Mouse (Mus musculus) heart, adult 11 months (tissue): ENCODE results near the gene Kdelc2.

ENCODE experiments used
- DNase-seq: peaks from one replicate; pipeline ENCODE4 v3.0.0; 2022

Gene Kdelc2

GRCm38 (mm10) chr9:53389109-53389508 is 5.3 kb downstream of the Kdelc2 start:
- no peak for DNase-seq

GRCm38 (mm10) chr9:53390136-53390535 is 6.3 kb downstream of the Kdelc2 start:
- no peak for DNase-seq

DNA sequence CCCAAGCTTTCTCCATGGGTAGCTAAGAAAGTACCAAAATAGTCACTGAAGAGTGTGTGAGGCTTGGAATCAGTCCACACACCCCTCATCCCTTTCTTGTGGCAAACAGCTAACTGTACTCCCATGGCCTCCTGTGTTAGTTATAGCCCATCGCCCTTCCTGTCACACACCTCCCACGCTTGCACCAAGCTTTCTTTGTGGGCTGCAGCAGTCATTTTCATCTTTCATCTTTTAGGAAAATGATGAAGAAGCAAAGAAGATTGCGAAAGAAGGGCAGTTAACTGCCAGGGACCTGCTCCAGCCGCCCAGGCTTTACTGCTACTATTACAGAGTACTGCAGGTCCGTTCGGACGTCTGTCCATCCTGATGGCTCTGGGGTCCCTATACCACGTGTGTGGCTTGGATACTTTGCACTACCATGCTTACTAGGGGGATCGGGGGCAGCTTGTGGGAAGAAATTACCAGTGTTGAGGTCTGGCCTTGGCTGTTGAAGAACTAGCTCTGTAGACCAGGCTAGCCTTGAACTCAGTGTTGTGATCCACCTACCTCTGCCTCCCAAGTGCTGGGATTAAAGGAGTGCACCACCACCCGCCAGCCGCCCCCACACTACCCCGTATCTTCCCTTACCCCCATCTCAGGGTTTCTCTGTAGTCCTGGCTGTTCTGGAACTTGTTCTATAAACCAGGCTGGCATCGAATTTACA is 14.0 kb downstream of the Kdelc2 start:
- DNase-seq: peak; percentile 89

DNA sequence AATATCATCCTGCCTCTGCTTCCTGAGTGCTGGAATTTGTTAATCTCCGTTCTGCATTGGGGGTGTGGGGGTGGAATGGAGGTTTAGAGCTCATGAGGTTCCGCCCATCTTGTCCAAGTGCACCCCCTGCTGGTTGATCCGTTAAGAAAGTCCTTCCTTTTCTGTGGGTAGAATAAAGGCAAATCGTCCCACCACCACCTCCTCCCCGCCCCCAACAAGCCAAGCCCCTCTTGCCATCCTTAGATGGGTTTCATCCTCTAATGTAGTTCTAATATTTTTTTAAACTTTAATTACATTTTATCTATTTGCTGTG is 14.5 kb downstream of the Kdelc2 start:
- peak; percentile 85 for DNase-seq

- peak; percentile 42 for DNase-seq
Observed at GRCm38 (mm10) chr9:53399537-53399936, 15.7 kb downstream of the Kdelc2 start.

DNA sequence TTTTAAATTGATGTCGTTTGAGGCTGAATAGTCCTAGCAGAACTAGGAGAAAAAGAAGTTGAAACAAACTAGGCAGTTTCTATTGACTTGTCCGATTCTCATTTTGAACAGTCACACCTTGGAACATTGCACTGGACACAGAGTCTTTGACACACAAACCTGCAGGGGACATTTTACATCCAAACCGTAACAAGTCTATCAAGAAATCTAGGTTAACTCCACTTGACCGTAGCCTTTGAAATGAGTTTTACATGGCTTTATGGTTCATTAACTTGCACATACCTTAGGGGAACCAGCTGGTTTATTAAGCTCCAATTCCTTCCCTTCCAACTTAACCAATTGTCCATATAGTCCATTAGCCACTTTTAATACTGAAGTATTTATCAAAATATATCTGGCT is 16.9 kb downstream of the Kdelc2 start:
- DNase-seq: peak; percentile 4

DNA sequence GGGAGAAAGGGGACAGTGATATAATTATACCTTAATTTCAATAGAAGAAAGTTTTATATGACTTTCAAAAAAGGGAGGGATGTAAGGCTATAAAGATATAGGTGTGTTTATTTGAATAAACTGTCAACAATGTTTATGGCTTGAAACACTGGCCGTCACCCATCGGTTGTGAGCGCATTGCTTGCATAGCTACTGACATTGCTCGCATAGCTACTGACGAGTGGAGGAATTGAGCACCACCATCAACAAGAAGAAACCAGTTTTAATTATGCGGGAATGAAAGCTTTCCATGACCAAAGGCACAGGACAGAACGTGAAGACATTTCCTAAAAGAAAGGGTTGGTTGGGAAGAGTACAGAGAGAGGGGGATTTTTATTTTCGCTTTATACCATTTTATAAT is 17.3 kb downstream of the Kdelc2 start:
- DNase-seq: no peak

DNA sequence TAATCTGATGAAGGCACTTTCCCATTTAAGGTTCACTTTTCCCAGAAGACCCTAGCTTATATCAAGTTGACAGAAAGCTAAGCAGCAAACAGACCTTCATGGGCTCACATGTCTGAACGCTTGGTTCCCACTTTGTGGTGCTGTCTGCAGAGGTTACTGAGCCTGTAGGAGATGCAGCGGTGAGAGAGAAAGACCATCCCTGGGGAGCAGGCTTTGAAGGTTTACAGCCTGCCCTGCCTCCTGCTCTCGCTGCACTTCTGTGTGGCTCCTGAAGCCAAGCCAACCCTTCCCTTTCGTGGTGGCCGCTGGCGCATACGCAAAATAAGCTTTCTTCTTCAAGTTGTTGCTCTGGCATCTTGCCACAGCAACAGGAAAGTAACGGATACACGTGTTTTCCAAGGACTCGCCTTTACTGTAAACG is 18.5 kb downstream of the Kdelc2 start, which contains the start of gene 4930550C14Rik:
Gene 4930550C14Rik, plus strand, starts transcription at position 35 of the 421 bp plus-strand sequence.
- peak; percentile 92 for DNase-seq

- DNase-seq: no peak
Observed at GRCm38 (mm10) chr9:53402991-53403390, 19.2 kb downstream of the Kdelc2 start.

GRCm38 (mm10) chr9:53404050-53404752 is 20.4 kb downstream of the Kdelc2 start:
- DNase-seq: no peak

- peak; percentile 97 for DNase-seq
Observed at GRCm38 (mm10) chr9:53404753-53405722, 21.2 kb downstream of the Kdelc2 start.

- peak; percentile 31 for DNase-seq
Observed at GRCm38 (mm10) chr9:53408548-53408947, 24.7 kb downstream of the Kdelc2 start.

GRCm38 (mm10) chr9:53408953-53409361 is 25.1 kb downstream of the Kdelc2 start:
- no peak for DNase-seq

DNA sequence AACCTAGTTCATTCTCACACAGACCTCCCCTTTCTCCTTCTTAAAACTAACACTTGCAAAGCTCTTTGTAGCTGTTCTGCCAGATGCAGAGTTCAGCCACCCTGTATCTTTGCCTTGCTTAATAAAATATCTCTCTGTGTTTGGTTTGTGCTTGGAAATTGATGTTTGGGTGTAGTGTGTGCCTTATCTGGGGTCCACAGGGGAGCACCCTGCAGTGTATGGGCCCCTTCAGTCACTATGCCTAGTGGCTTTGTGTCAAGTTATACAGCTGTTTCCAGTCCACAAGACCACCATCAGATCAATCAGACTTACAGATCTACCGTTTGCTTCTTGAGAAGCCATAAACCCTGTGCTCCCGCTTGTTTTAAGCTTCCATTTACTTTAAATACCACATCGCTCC is 25.6 kb downstream of the Kdelc2 start:
- DNase-seq: peak; percentile 63

- peak; percentile 62 for DNase-seq
Observed at GRCm38 (mm10) chr9:53422133-53422896, 38.5 kb downstream of the Kdelc2 start.

DNA sequence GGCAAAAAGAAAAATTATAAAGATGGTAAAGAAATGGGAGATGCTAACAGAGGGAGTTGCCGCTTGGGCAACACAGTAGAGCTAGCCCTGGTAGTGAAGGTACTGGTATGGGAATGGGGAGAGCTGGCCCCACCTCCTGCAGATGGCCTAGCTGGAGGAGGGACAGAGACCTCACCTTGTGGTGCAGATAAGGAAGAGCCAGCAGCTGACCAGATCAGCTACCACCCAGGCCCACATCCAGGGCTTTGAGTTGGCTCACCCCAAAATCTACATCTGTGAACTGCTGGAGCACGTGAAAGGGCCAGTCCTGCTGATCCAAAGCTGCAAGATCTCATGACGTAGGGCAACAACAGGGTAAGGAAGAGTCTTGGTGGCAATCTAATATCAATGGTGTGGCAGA is 42.9 kb downstream of the Kdelc2 start:
- peak; percentile 51 for DNase-seq

DNA sequence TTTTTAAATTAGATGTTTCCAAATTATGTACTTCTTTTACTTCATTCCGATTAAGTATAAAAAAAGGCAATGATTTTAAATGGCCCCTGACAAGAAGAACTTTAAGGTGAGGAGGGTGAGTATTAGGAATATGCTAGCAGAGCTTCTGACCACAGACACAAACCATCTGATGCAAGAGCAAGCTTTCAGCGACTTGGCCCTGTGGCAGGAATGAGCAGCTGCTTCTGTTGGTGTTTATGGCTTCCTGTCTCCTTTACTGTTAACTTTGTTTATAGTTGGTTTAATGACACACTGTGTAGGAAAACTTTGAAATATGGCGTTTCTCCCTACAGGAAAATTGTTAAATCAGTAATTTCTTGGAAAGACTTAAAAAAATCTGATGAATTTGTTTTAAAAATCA is 43.8 kb downstream of the Kdelc2 start:
- DNase-seq: peak; percentile 9

GRCm38 (mm10) chr9:53435830-53436570 is 52.2 kb downstream of the Kdelc2 start:
- DNase-seq: peak; percentile 41

DNA sequence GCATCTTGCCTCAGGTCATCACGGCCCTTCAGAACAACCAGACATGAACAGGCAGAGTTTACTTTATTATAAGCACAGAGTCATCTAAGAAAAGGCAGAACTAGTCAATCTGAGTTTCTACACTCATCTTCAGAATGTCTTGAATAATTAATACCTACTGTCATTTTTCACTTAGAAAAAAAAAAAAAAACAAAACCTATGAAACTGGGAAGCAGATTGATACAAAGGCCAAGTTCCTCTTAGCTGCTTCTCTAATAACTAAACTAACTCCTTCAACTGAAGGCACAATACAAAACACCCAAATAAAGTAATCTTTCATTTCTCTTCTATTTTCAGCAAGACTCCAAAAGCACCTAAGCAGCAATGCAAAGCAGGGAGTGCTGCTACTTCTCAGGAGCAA is 66.8 kb downstream of the Kdelc2 start:
- DNase-seq: no peak
